Mouse (Mus musculus): ENCODE measurements at regions not wholly inside any gene's neighbourhood (a gene's known extent, or its start where the extent isn't known, plus 50 kb on each side); places are given as distances from the start of the nearest gene placed in this dataset.
A peak's percentile ranks its signal among the peaks of the same experiment; 100 is the strongest.

DNA sequence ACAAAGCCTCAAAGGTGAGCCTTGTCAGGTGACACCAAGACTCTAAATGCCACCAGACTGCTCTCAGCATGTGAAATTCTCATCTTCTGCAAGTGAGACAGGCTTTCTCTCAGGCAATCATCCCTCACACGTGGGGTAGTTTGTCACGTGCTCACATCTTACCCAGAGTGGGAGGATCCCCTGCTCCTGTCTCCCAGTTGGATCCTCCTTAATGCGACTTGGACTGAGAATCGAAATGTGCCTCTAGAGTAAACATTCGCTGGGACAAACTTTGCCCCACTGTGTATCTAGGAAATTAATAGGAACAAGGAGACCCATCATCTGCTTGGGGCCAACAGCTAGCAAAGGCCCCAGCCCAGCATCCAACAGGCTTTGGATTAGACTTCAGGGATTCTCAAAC, 94.5 kb upstream of the Zfp703 start:
- no peak for DNase-seq (ENCODE audit: low read depth, low spot score)

- DNase-seq (ENCODE audit: low read depth, low spot score): no peak
Observed at GRCm38 (mm10) chr8:26883285-26883684, 93.8 kb upstream of the Zfp703 start.

GRCm38 (mm10) chr8:26883770-26884169, 93.4 kb upstream of the Zfp703 start:
- no peak for DNase-seq (ENCODE audit: low read depth, low spot score)

DNA sequence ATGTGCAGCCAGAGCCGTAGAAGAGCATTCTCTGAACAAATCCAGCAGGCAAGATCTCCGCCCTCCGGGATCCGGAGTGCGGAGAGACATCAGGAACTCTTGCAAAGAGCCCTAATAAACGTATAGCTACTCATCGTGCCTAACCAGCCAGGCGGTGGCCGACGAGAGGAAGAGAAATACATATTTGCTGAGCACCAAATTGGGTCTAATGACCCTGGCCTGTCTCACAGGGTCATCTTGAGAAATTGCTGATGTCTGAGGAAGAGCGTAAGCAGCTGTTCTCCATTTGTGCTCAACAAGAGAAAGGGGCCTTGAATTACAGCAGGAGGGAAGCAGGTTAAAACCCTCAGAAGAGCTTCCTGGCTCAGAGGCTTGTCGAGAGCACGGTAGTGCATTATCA, 92.8 kb upstream of the Zfp703 start:
- no peak for DNase-seq (ENCODE audit: low read depth, low spot score)

DNA sequence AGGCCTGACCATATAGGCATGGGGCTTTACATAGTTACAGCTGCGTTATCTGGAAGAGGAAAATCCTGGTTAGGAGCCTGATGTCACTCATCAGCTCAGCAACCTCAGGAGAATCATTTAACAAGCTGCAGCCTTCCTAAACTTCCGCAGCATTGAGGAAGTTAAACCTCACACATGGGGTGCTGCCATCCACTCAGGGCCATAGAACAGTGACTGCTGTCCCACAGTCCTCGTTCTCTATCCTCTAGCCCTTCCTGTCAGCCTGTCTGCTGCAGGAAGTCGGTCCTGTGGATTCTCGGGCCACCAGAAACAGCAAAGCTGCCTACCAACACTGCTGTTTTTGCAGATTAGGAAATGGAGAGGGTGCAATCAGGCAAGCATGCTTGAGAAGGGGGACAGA, 91.8 kb upstream of the Zfp703 start:
- peak; percentile 9 for DNase-seq (ENCODE audit: low read depth, low spot score)

- DNase-seq (ENCODE audit: low read depth, low spot score): no peak
Observed at GRCm38 (mm10) chr8:26886783-26887486, 90.2 kb upstream of the Zfp703 start.

DNA sequence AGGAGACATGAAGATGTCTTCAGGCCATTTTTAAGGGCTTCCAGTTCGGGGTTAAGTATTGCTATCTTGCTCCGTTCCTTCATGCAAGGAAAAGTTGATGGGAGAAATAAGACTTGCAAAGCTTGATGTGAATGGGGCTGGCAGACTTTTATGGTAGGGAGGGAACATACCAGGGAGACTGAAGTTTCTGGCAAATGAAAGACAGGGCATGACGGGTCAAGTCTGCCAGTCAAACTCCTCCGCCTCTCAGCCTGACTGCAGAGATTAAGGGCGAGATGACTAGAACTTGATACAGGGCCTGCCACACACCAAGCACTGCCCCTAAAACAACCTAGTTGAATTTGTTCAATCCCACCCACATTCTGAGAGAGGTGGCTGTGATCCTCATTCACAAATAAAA, 89.6 kb upstream of the Zfp703 start:
- DNase-seq (ENCODE audit: low read depth, low spot score): no peak

GRCm38 (mm10) chr8:26888050-26888449, 89.1 kb upstream of the Zfp703 start:
- no peak for DNase-seq (ENCODE audit: low read depth, low spot score)

- DNase-seq (ENCODE audit: low read depth, low spot score): peak; percentile 82
Observed at GRCm38 (mm10) chr8:26891881-26892280, 85.2 kb upstream of the Zfp703 start.

GRCm38 (mm10) chr8:26892380-26892779, 84.7 kb upstream of the Zfp703 start:
- peak; percentile 39 for DNase-seq (ENCODE audit: low read depth, low spot score)

DNA sequence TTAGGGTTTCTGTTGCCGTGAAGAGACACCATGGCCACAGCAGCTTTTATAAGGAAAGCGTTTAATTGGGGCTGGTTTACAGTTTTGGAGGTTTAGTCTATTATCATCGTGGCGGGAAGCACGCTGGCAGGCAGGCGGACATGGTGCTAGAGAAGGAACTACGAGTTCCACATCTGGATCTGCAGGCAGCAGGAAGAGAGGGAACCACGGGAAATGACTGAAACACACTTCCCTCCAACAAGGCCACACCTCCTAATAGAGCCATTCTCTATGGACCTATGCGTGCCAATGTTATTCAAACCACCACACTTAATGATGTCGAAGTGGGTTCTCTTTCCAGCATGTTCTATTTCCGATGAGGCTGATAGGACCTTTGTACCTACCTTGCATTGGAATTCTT, 81.3 kb upstream of the Zfp703 start:
- DNase-seq (ENCODE audit: low read depth, low spot score): no peak

GRCm38 (mm10) chr8:26903289-26903688, 73.8 kb upstream of the Zfp703 start:
- no peak for DNase-seq (ENCODE audit: low read depth, low spot score)

DNA sequence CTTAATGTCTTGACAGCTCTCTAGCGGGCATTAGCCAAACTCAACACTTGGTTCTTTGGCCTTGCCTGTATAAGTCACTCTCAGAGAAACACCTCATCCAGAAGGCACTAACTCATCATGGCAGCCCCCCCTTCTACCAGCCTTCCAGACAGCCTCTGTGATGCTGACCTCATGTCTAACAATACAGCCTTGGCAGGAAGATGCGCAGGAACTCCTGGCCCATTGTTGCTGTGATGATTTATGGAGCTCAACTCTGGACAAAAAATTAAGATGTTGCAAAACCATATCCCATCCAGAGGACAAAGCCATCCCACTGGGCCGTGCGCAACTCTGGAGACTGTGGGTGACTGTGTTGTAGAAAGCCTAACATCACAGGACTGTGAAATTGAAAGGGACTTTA, 70.9 kb upstream of the Zfp703 start:
- DNase-seq (ENCODE audit: low read depth, low spot score): no peak

DNA sequence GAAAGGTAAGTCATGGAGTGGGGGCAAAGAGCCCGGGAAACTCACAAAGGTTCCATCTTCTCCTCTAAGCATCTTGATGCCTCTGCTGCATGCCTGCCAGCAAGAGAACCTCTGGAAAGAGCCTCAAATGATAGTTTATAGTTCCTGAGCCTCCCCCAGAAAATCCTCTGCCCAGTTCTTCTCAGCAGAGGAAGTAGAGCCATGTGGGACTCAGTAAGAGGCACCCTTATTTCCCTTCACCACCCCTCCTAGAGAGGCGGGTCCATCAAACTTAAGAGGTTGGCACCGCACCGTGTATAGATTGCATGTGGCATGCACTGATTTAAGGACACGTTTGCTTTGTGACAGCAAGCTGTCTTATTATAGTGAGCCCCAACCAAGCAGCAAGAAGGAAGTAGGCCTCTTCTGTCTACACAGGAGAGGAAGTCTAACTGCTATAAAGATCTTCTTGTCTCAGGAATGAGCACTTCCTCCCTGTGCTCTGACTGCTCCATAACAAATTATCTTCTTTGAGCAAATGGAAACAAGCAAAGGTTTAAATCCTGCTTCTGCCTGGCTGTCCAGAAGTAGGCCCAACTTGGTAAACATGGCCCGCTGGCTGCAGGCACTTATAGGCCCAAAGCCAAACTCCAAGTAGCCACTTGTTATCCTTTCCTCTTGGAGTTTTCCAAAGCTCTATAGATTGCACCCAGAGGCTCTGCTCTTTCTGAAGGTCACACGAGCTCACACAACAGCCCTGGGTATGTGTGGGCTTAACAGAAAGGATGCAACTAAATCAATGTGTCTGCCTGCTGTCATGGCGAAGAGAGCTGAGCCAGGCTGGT, 69.6 kb upstream of the Zfp703 start:
- DNase-seq (ENCODE audit: low read depth, low spot score): peak; percentile 30

GRCm38 (mm10) chr8:26910186-26910585, 66.9 kb upstream of the Zfp703 start:
- no peak for DNase-seq (ENCODE audit: low read depth, low spot score)

GRCm38 (mm10) chr8:26913562-26914529, 63.3 kb upstream of the Zfp703 start:
- no peak for DNase-seq (ENCODE audit: low read depth, low spot score)

- DNase-seq (ENCODE audit: low read depth, low spot score): no peak
Observed at GRCm38 (mm10) chr8:26915731-26916130, 61.4 kb upstream of the Zfp703 start.

DNA sequence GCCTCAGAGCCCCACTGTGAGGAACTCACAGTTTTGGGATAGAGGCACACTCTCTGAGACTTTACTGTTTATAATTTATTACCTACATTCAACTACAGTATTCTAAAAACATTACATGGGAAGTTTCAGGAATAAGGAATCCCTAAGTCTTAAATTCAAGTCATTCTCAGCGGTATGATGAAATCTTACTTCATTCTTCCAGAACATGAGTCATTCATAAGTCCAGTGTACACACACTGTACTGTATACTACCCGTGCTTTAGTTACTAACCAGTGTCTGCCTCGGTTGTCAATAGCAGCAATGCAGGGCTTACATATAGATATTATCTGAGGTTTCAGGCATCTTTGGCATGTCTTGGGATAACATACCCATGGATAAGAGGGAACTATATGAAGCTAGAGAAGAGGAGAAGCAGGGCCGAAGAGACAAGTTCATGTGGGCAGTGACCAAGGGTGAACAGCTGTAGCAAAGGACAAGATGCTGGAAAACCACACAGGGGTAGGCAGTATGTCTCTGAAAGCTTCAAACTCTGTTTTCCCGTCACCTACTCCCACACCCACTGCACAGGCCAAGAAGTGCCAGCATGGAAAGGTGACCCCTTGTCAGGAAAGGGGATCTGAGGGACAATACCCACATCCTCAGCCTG, 55.5 kb upstream of the Zfp703 start:
- no peak for DNase-seq (ENCODE audit: low read depth, low spot score)

DNA sequence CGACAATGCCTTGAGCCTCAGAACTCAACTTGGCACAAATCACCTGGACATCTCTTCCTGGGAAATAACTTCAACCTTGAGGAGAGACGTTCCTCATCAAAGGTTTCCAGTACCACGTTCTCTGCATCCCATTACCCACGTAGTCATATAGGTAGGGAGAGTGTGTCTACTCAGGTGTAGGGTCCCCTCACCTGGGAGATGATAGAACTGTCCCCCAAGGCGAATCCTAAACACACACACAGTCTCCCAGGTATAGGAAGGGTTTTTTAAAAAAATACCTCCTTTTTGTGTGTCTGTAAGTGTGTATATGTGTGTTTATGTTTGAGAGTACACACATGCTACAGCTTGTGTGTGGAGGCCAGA, 55.0 kb upstream of the Zfp703 start:
- DNase-seq (ENCODE audit: low read depth, low spot score): no peak

DNA sequence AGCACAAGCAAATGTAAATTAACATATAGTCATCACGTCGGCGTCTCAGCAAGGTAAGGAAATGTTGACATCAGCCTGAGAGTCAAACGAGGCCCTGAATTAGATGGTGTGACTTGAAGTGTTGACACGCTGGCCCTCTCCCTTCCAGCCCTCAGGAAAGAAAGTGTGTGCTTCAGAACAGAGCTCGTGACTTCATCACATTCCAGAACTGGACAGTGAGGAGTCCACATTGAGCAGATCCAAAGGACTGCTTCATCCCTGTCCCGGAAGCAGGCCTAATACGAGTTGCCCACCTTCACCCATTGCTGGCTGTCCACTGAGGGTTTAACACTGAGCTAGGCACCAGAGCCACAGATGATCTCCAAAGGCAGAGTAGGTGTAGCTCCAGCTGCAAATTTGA, 54.0 kb upstream of the Zfp703 start:
- DNase-seq (ENCODE audit: low read depth, low spot score): no peak

Data from brain, adult 2 months (tissue).